Comparison of ENCODE assay signal across 8 mouse cellular contexts in the genomic region with DNA sequence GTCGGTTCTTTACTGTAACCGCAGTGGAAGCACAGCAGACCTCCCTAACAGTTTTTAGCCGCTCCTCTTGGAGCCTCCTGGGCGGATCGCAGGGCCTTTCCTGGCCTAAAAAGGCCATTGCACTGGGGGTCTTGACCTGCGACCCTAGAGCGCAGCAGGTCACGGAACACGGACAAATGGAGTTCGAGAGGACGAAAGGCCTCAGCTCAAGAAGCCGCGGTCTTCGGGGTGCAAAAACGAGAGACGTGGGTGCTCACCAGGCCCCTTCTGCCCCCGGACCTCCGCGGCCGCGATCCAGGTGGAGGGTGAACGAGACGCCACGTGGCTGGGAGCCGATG. TPM values are rescaled to one million over a fixed set of nuclear protein-coding genes. Genes with fewer than 3 reads are reported as not detected.
DNase-seq lines count a peak whose midpoint lies in the region; ATAC-seq and TF ChIP-seq lines count a peak whose summit lies in the region.

No protein-coding gene starts in this region.

- under 1% methylated on average over 25 of the region's 25 CpGs for whole genome bisulfite sequencing in kidney, postnatal 0 days
- WGBS in embryonic facial prominence, embryonic 13.5 days: under 1% methylated on average over 25 of the region's 25 CpGs
- WGBS in intestine, embryonic 16.5 days: 2% methylated on average over 25 of the region's 25 CpGs
- under 1% methylated on average over 25 of the region's 25 CpGs for WGBS in neural tube, embryonic 13.5 days

- ATAC-seq in kidney, postnatal 0 days (replicated peaks; ENCODE audit: low FRiP score, low read depth): no peak
- ATAC-seq in embryonic facial prominence, embryonic 13.5 days (ENCODE audit: insufficient number of reproducible peaks, insufficient read depth, low FRiP score, low TSS enrichment, low read depth): no peak
- ATAC-seq in intestine, embryonic 16.5 days: no peak
- ATAC-seq in neural tube, embryonic 13.5 days (ENCODE audit: low read depth): no peak

- H3K9me3 ChIP-seq in kidney, postnatal 0 days (replicated peaks; ENCODE audit: low read length): no peaks in the 10 kb centered on the region
- H3K9me3 ChIP-seq in embryonic facial prominence, embryonic 13.5 days: no peaks in the 10 kb centered on the region
- no peaks in the 10 kb centered on the region for H3K9me3 ChIP-seq in intestine, embryonic 16.5 days (ENCODE audit: control insufficient read depth, low read length)
- H3K9me3 ChIP-seq in neural tube, embryonic 13.5 days: no peaks in the 10 kb centered on the region

- peak overlapping the region; percentile 57 for H3K4me3 ChIP-seq in kidney, postnatal 0 days (replicated peaks; ENCODE audit: low read depth, low read length)
- peak overlapping the region; percentile 61 for H3K4me3 ChIP-seq in embryonic facial prominence, embryonic 13.5 days
- peak overlapping the region; percentile 74 for H3K4me3 ChIP-seq in intestine, embryonic 16.5 days (ENCODE audit: low read length)
- H3K4me3 ChIP-seq in neural tube, embryonic 13.5 days: peak overlapping the region; percentile 56

- H3K4me1 ChIP-seq in kidney, postnatal 0 days (replicated peaks; ENCODE audit: insufficient read depth, low read length): peaks cover 9% of the 10 kb centered on the region; the same call in 1 of the 2 replicates
- peaks cover 42% of the 10 kb centered on the region for H3K4me1 ChIP-seq in embryonic facial prominence, embryonic 13.5 days
- peaks cover 32% of the 10 kb centered on the region for H3K4me1 ChIP-seq in intestine, embryonic 16.5 days (ENCODE audit: control insufficient read depth, insufficient read depth, low read length)
- peaks cover 35% of the 10 kb centered on the region for H3K4me1 ChIP-seq in neural tube, embryonic 13.5 days (replicated peaks)

- H3K27ac ChIP-seq in kidney, postnatal 0 days: 0 out of 2 replicates have a peak overlapping the region, but pooled peaks have one; percentile 84
- H3K27ac ChIP-seq in embryonic facial prominence, embryonic 13.5 days: peak overlapping the region; percentile 87; the same call in 1 of the 2 replicates
- H3K27ac ChIP-seq in intestine, embryonic 16.5 days (ENCODE audit: low read length): peak overlapping the region; percentile 98
- no peak overlapping the region for H3K27ac ChIP-seq in neural tube, embryonic 13.5 days (replicated peaks)

- DNase-seq in kidney, postnatal 0 days (ENCODE audit: low spot score): no peak
- DNase-seq in kidney, postnatal 14 days: no peak
- DNase-seq in spleen, postnatal 36 days (ENCODE audit: low spot score in 2 of 2): no peak
- no peak for DNase-seq in cerebellum, adult 9-11 months
- DNase-seq in thymus, postnatal 4 days: no peak

- TF ChIP-seq CTCF in kidney, postnatal 0 days (IDR thresholded peaks at IDR 0.05; ENCODE audit: low read depth): no peak

- no peaks in the 10 kb centered on the region for H3K36me3 ChIP-seq in kidney, postnatal 0 days (ENCODE audit: insufficient read depth, low read length)
- H3K36me3 ChIP-seq in embryonic facial prominence, embryonic 13.5 days: no peaks in the 10 kb centered on the region
- H3K36me3 ChIP-seq in intestine, embryonic 16.5 days (ENCODE audit: control insufficient read depth, insufficient read depth, low read length): no peaks in the 10 kb centered on the region
- H3K36me3 ChIP-seq in neural tube, embryonic 13.5 days: no peaks in the 10 kb centered on the region

- H3K27me3 ChIP-seq in kidney, postnatal 0 days (ENCODE audit: insufficient read depth, low read length): peaks cover 5% of the 10 kb centered on the region; the same call in 1 of the 2 replicates
- peaks cover 69% of the 10 kb centered on the region for H3K27me3 ChIP-seq in embryonic facial prominence, embryonic 13.5 days
- H3K27me3 ChIP-seq in intestine, embryonic 16.5 days (replicated peaks; ENCODE audit: control insufficient read depth, insufficient read depth, low read length): peaks cover 17% of the 10 kb centered on the region
- peaks cover 72% of the 10 kb centered on the region for H3K27me3 ChIP-seq in neural tube, embryonic 13.5 days

- peak overlapping the region; percentile 35 for H3K9ac ChIP-seq in kidney, postnatal 0 days (ENCODE audit: low read depth, low read length)
- H3K9ac ChIP-seq in embryonic facial prominence, embryonic 13.5 days: peak overlapping the region; percentile 78
- H3K9ac ChIP-seq in intestine, embryonic 16.5 days (ENCODE audit: low read depth, low read length): peak overlapping the region; percentile 91
- H3K9ac ChIP-seq in neural tube, embryonic 13.5 days: peak overlapping the region; percentile 61

- H3K4me2 ChIP-seq in kidney, postnatal 0 days (ENCODE audit: low read length): peak overlapping the region; percentile 96
- peak overlapping the region; percentile 96 for H3K4me2 ChIP-seq in embryonic facial prominence, embryonic 13.5 days
- peak overlapping the region; percentile 94 for H3K4me2 ChIP-seq in intestine, embryonic 16.5 days (ENCODE audit: low read depth, low read length)
- H3K4me2 ChIP-seq in neural tube, embryonic 13.5 days: peak overlapping the region; percentile 99

RNA-seq across cellular contexts. Expression of a gene that starts 1.4 kb away (rescaled TPM):
- 1.9 and 2.3 TPM in 2 replicates for polyA plus RNA-seq in kidney, postnatal 0 days (2015; fragmentation: Nextera tagmentation; extraction: Ambion mirVana)
- polyA plus RNA-seq in embryonic facial prominence, embryonic 13.5 days (2015; fragmentation: Nextera tagmentation; extraction: Ambion mirVana): 5.3 and 5.5 TPM in 2 replicates
- polyA plus RNA-seq in intestine, embryonic 16.5 days (2015; fragmentation: Nextera tagmentation; extraction: Ambion mirVana): 9.9 and 11.7 TPM in 2 replicates
- polyA plus RNA-seq in neural tube, embryonic 13.5 days (2015; fragmentation: Nextera tagmentation; extraction: Ambion mirVana): 0.69 and 1.1 TPM in 2 replicates

Comparison
In these comparisons a context has a peak if more than half of its experiments do, and no peak if none do; other contexts are left out.
1. H3K9ac ChIP-seq: peak in every context shown above with its lines; median percentile 91 in intestine, embryonic 16.5 days; 78 in embryonic facial prominence, embryonic 13.5 days; 61 in neural tube, embryonic 13.5 days; 35 in kidney, postnatal 0 days.